Mouse (Mus musculus): ENCODE data around the gene Lpar3. TPM values are rescaled to one million over a fixed set of nuclear protein-coding genes. Genes with fewer than 3 reads are reported as not detected.

The Lpar3 gene
- polyA plus RNA-seq, 1 experiment from 2014 or later = 0.93 TPM

- WGBS = 79% methylated on average over 5 of the region's 5 CpGs
- Histone ChIP-seq H3K36me3 (no peaks in the 10 kb centered on the region), H3K4me3 (no peak overlapping the region), H3K27me3 (no peaks in the 10 kb centered on the region), H3K9me3 (no peaks in the 10 kb centered on the region), H3K9ac (no peak overlapping the region), H3K4me1 (replicated peaks) (0 out of 2 replicates have a peak, but pooled peaks cover 7% of the 10 kb centered on the region), H3K27ac (no peak overlapping the region), H3K4me2 (no peak overlapping the region)
- no peak for ATAC-seq (ENCODE audit: low FRiP score)
Measured at GRCm38 (mm10) chr3:146274503-146274902, 53.7 kb downstream of the Lpar3 start.

GRCm38 (mm10) chr3:146275360-146276025 lies 54.7 kb downstream of the Lpar3 start:
- no peak overlapping the region for H3K4me3 ChIP-seq
- H3K4me1 ChIP-seq (replicated peaks) = 0 out of 2 replicates have a peak, but pooled peaks cover 7% of the 10 kb centered on the region
- no peaks in the 10 kb centered on the region for H3K36me3 ChIP-seq
- no peak overlapping the region for H3K27ac ChIP-seq
- H3K4me2 ChIP-seq = no peak overlapping the region
- no peaks in the 10 kb centered on the region for H3K9me3 ChIP-seq
- 86% methylated on average over 11 of the region's 11 CpGs for WGBS
- no peak overlapping the region for H3K9ac ChIP-seq
- no peaks in the 10 kb centered on the region for H3K27me3 ChIP-seq
- no peak for ATAC-seq (ENCODE audit: low FRiP score)

GRCm38 (mm10) chr3:146276026-146276409 lies 55.3 kb downstream of the Lpar3 start:
- Histone ChIP-seq H3K27ac (no peak overlapping the region), H3K4me3 (no peak overlapping the region), H3K9me3 (no peaks in the 10 kb centered on the region), H3K27me3 (no peaks in the 10 kb centered on the region), H3K4me2 (no peak overlapping the region), H3K36me3 (no peaks in the 10 kb centered on the region), H3K9ac (no peak overlapping the region), H3K4me1 (replicated peaks) (0 out of 2 replicates have a peak, but pooled peaks cover 7% of the 10 kb centered on the region)
- ATAC-seq (ENCODE audit: low FRiP score) = no peak
- 52% methylated on average over 4 of the region's 4 CpGs for WGBS

GRCm38 (mm10) chr3:146276991-146277390 lies 56.2 kb downstream of the Lpar3 start:
- no peak overlapping the region for H3K27ac ChIP-seq
- ATAC-seq (ENCODE audit: low FRiP score) = no peak
- WGBS = 95% methylated on average over 4 of the region's 4 CpGs
- no peak overlapping the region for H3K4me2 ChIP-seq
- 0 out of 2 replicates have a peak, but pooled peaks cover 7% of the 10 kb centered on the region for H3K4me1 ChIP-seq (replicated peaks)
- H3K27me3 ChIP-seq = no peaks in the 10 kb centered on the region
- no peaks in the 10 kb centered on the region for H3K9me3 ChIP-seq
- no peak overlapping the region for H3K4me3 ChIP-seq
- H3K36me3 ChIP-seq = no peaks in the 10 kb centered on the region
- H3K9ac ChIP-seq = no peak overlapping the region

- no peak for ATAC-seq (ENCODE audit: low FRiP score)
- H3K9me3 ChIP-seq = no peaks in the 10 kb centered on the region
- H3K4me2 ChIP-seq = no peak overlapping the region
- no peak overlapping the region for H3K4me3 ChIP-seq
- H3K4me1 ChIP-seq (replicated peaks) = 0 out of 2 replicates have a peak, but pooled peaks cover 7% of the 10 kb centered on the region
- H3K27me3 ChIP-seq = no peaks in the 10 kb centered on the region
- no peak overlapping the region for H3K27ac ChIP-seq
- 81% methylated on average over 11 of the region's 11 CpGs for WGBS
- no peak overlapping the region for H3K9ac ChIP-seq
- no peaks in the 10 kb centered on the region for H3K36me3 ChIP-seq
Measured at GRCm38 (mm10) chr3:146277456-146277855, 56.7 kb downstream of the Lpar3 start.

- H3K27me3 ChIP-seq = no peaks in the 10 kb centered on the region
- no peak overlapping the region for H3K27ac ChIP-seq
- H3K4me2 ChIP-seq = no peak overlapping the region
- H3K9ac ChIP-seq = no peak overlapping the region
- H3K9me3 ChIP-seq = no peaks in the 10 kb centered on the region
- ATAC-seq (ENCODE audit: low FRiP score) = no peak
- 0 out of 2 replicates have a peak, but pooled peaks cover 7% of the 10 kb centered on the region for H3K4me1 ChIP-seq (replicated peaks)
- WGBS = 60% methylated on average over 13 of the region's 13 CpGs
- no peak overlapping the region for H3K4me3 ChIP-seq
- H3K36me3 ChIP-seq = no peaks in the 10 kb centered on the region
Measured at GRCm38 (mm10) chr3:146278195-146279140, 57.7 kb downstream of the Lpar3 start.

- no peaks in the 10 kb centered on the region for H3K36me3 ChIP-seq
- H3K4me3 ChIP-seq = no peak overlapping the region
- no peaks in the 10 kb centered on the region for H3K9me3 ChIP-seq
- H3K27ac ChIP-seq = no peak overlapping the region
- H3K4me1 ChIP-seq (replicated peaks) = no peaks in the 10 kb centered on the region
- no peak overlapping the region for H3K9ac ChIP-seq
- H3K27me3 ChIP-seq = no peaks in the 10 kb centered on the region
- no peak overlapping the region for H3K4me2 ChIP-seq
- WGBS = 41% methylated on average over 3 of the region's 3 CpGs
- ATAC-seq (ENCODE audit: low FRiP score) = no peak
Measured at GRCm38 (mm10) chr3:146283732-146284361, 63.1 kb downstream of the Lpar3 start.

GRCm38 (mm10) chr3:146286118-146286517 lies 65.4 kb downstream of the Lpar3 start:
- ATAC-seq (ENCODE audit: low FRiP score) = no peak
- Histone ChIP-seq H3K4me1 (replicated peaks) (no peaks in the 10 kb centered on the region), H3K9me3 (no peaks in the 10 kb centered on the region), H3K36me3 (no peaks in the 10 kb centered on the region), H3K4me2 (no peak overlapping the region), H3K27ac (no peak overlapping the region), H3K9ac (no peak overlapping the region), H3K4me3 (no peak overlapping the region), H3K27me3 (no peaks in the 10 kb centered on the region)
- WGBS = 78% methylated on average over 4 of the region's 4 CpGs

- ATAC-seq (ENCODE audit: low FRiP score) = no peak
- no peak overlapping the region for H3K9ac ChIP-seq
- no peak overlapping the region for H3K4me3 ChIP-seq
- H3K4me1 ChIP-seq (replicated peaks) = no peaks in the 10 kb centered on the region
- no peaks in the 10 kb centered on the region for H3K27me3 ChIP-seq
- H3K9me3 ChIP-seq = no peaks in the 10 kb centered on the region
- H3K4me2 ChIP-seq = no peak overlapping the region
- H3K27ac ChIP-seq = no peak overlapping the region
- 82% methylated on average over 3 of the region's 3 CpGs for whole genome bisulfite sequencing
- no peaks in the 10 kb centered on the region for H3K36me3 ChIP-seq
Measured at GRCm38 (mm10) chr3:146291928-146292327, 71.2 kb downstream of the Lpar3 start.

GRCm38 (mm10) chr3:146292515-146292914 lies 71.8 kb downstream of the Lpar3 start:
- H3K27ac ChIP-seq = no peak overlapping the region
- no peaks in the 10 kb centered on the region for H3K4me1 ChIP-seq (replicated peaks)
- no peak for ATAC-seq (ENCODE audit: low FRiP score)
- H3K27me3 ChIP-seq = no peaks in the 10 kb centered on the region
- no peaks in the 10 kb centered on the region for H3K9me3 ChIP-seq
- WGBS = 91% methylated on average over 5 of the region's 5 CpGs
- no peak overlapping the region for H3K9ac ChIP-seq
- H3K4me2 ChIP-seq = no peak overlapping the region
- no peaks in the 10 kb centered on the region for H3K36me3 ChIP-seq
- H3K4me3 ChIP-seq = no peak overlapping the region

GRCm38 (mm10) chr3:146302451-146302850 lies 81.7 kb downstream of the Lpar3 start:
- H3K4me2 ChIP-seq = no peak overlapping the region
- H3K4me1 ChIP-seq (replicated peaks) = 0 out of 2 replicates have a peak, but pooled peaks cover 3% of the 10 kb centered on the region
- no peak overlapping the region for H3K9ac ChIP-seq
- H3K9me3 ChIP-seq = no peaks in the 10 kb centered on the region
- no peak for ATAC-seq (ENCODE audit: low FRiP score)
- H3K27ac ChIP-seq = no peak overlapping the region
- WGBS = 89% methylated on average over 3 of the region's 3 CpGs
- H3K36me3 ChIP-seq = no peaks in the 10 kb centered on the region
- H3K27me3 ChIP-seq = no peaks in the 10 kb centered on the region
- no peak overlapping the region for H3K4me3 ChIP-seq

- Histone ChIP-seq H3K36me3 (no peaks in the 10 kb centered on the region), H3K4me3 (no peak overlapping the region), H3K4me2 (no peak overlapping the region), H3K4me1 (replicated peaks) (0 out of 2 replicates have a peak, but pooled peaks cover 3% of the 10 kb centered on the region), H3K27me3 (no peaks in the 10 kb centered on the region), H3K27ac (no peak overlapping the region), H3K9me3 (no peaks in the 10 kb centered on the region), H3K9ac (no peak overlapping the region)
- ATAC-seq (ENCODE audit: low FRiP score) = no peak
- 87% methylated on average over 5 of the region's 5 CpGs for WGBS
Measured at GRCm38 (mm10) chr3:146303194-146303593, 82.4 kb downstream of the Lpar3 start.

All from hindbrain, embryonic 13.5 days (tissue).